Mouse (Mus musculus): ENCODE measurements around the gene Tpte. TPM values are rescaled to one million over a fixed set of nuclear protein-coding genes. Genes with fewer than 3 reads are reported as not detected.
A peak's percentile ranks its signal among the peaks of the same experiment; 100 is the strongest.
"Not testable (repeated sequence)": the region's sequence is repeated elsewhere in the genome, so short reads cannot be mapped to it uniquely, and the experiment has no call there.

Gene Tpte
- total and polyA plus RNA-seq, 2 experiments from 2014 or later, result not detected

GRCm38 (mm10) chr8:22274641-22275040 is 8.6 kb upstream of the Tpte start:
- Histone ChIP-seq H3K9me3 (ENCODE audit: low read length) (no peaks in the 10 kb centered on the region), H3K36me3 (ENCODE audit: insufficient read depth, low read length) (no peaks in the 10 kb centered on the region), H3K27ac (no peak overlapping the region), H3K9ac (replicated peaks; ENCODE audit: low read length) (no peak overlapping the region), H3K4me1 (ENCODE audit: insufficient read depth, low read length) (no peaks in the 10 kb centered on the region), H3K27me3 (ENCODE audit: insufficient read depth, low read length) (no peaks in the 10 kb centered on the region), H3K4me2 (ENCODE audit: low read depth, low read length) (no peak overlapping the region), H3K4me3 (ENCODE audit: low read length) (no peak overlapping the region)
- no peak for ATAC-seq
- no peak for DNase-seq (ENCODE audit: low spot score)
- TF ChIP-seq CTCF (IDR thresholded peaks at IDR 0.05; ENCODE audit: low read depth), result no peak
- WGBS, result 67% methylated on average over 10 of the region's 10 CpGs

GRCm38 (mm10) chr8:22302326-22302725 is 19.1 kb downstream of the Tpte start:
- H3K27me3 ChIP-seq (ENCODE audit: insufficient read depth, low read length), result no peaks in the 10 kb centered on the region
- no peak overlapping the region for H3K9ac ChIP-seq (replicated peaks; ENCODE audit: low read length)
- ATAC-seq, result no peak
- no peak overlapping the region for H3K4me2 ChIP-seq (ENCODE audit: low read depth, low read length)
- no peak overlapping the region for H3K4me3 ChIP-seq (ENCODE audit: low read length)
- no peaks in the 10 kb centered on the region for H3K36me3 ChIP-seq (ENCODE audit: insufficient read depth, low read length)
- no peak for TF ChIP-seq CTCF (IDR thresholded peaks at IDR 0.05; ENCODE audit: low read depth)
- H3K4me1 ChIP-seq (ENCODE audit: insufficient read depth, low read length), result no peaks in the 10 kb centered on the region
- 52% methylated on average over 2 of the region's 2 CpGs for WGBS
- H3K9me3 ChIP-seq (ENCODE audit: low read length), result no peaks in the 10 kb centered on the region
- no peak overlapping the region for H3K27ac ChIP-seq
- no peak for DNase-seq (ENCODE audit: low spot score)

DNA sequence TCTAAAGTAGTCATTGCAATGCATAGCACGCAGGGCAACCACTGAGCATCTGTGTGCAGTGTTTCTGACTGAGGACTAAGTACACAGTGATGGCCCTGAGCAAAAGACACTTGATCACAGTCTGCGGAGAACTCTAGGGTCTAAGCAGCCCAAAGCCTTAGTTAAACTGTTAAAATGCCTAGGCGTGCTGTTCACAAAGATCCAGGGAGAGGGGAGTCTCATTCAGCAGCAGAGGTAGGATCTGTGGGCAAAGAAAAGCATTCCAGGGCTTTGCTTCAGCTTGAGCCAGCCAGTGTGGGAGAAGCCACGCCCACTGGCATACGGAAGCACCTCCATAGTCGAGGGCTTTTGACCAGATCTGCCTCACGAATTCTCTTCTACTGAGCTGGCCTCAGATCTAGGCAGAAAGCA is 19.7 kb downstream of the Tpte start:
- Histone ChIP-seq H3K27ac (no peak overlapping the region), H3K36me3 (ENCODE audit: insufficient read depth, low read length) (no peaks in the 10 kb centered on the region), H3K9ac (replicated peaks; ENCODE audit: low read length) (no peak overlapping the region), H3K4me1 (ENCODE audit: insufficient read depth, low read length) (no peaks in the 10 kb centered on the region), H3K4me3 (ENCODE audit: low read length) (no peak overlapping the region), H3K4me2 (ENCODE audit: low read depth, low read length) (peak overlapping the region; percentile 39), H3K27me3 (ENCODE audit: insufficient read depth, low read length) (no peaks in the 10 kb centered on the region), H3K9me3 (ENCODE audit: low read length) (no peaks in the 10 kb centered on the region)
- peak; percentile 50 for DNase-seq (ENCODE audit: low spot score)
- peak; percentile 86 for ATAC-seq
- WGBS, result 14% methylated on average over 7 of the region's 7 CpGs
- TF ChIP-seq CTCF (IDR thresholded peaks at IDR 0.05; ENCODE audit: low read depth), result no peak

DNA sequence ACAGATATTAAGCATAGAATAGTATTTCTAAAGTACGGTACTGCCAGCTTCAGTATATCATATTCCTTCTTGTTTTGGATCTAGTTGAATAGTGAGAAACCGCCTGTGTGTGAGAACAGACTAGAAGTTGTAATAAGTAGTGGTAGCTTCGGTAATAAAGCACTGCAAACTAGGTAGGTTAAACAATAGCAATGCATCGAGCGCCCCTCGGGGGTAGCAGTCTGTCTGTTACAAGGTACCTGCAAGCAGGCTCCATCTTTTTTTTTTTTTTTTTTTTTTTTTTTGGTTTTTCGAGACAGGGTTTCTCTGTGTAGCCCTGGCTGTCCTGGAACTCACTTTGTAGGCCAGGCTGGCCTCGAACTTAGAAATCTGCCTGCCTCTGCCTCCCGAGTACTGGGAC is 20.8 kb downstream of the Tpte start:
- H3K4me3 ChIP-seq (ENCODE audit: low read length); H3K27me3 ChIP-seq (ENCODE audit: insufficient read depth, low read length); H3K9me3 ChIP-seq (ENCODE audit: low read length); ATAC-seq; H3K4me1 ChIP-seq (ENCODE audit: insufficient read depth, low read length); DNase-seq (ENCODE audit: low spot score); H3K9ac ChIP-seq (replicated peaks; ENCODE audit: low read length); H3K36me3 ChIP-seq (ENCODE audit: insufficient read depth, low read length); H3K4me2 ChIP-seq (ENCODE audit: low read depth, low read length); H3K27ac ChIP-seq: not testable (repeated sequence)
- WGBS, result 90% methylated on average over 8 of the region's 9 CpGs

DNA sequence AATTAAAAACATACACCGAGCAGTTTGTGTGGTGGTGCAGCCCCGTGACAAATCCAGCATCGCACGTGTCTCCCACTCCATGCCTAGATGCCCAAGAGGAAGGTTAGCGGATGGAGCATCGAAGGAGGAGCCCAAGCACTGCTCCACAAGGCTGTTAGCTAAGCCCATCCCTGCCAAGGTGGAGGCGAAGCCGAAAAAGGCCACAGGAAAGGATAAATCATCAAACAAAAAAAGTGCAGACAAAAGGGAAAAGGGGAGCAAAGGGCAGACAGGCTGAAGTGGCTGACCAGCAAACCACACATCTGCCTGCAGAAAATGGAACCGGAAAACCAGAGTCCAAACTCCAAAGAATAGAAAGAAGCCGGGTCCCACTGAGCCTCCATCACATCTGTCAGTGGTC is 23.8 kb downstream of the Tpte start:
- Histone ChIP-seq H3K4me1 (ENCODE audit: insufficient read depth, low read length) (no peaks in the 10 kb centered on the region), H3K27ac (no peak overlapping the region), H3K9ac (replicated peaks; ENCODE audit: low read length) (no peak overlapping the region), H3K9me3 (ENCODE audit: low read length) (no peaks in the 10 kb centered on the region), H3K4me2 (ENCODE audit: low read depth, low read length) (no peak overlapping the region), H3K4me3 (ENCODE audit: low read length) (no peak overlapping the region), H3K36me3 (ENCODE audit: insufficient read depth, low read length) (no peaks in the 10 kb centered on the region), H3K27me3 (ENCODE audit: insufficient read depth, low read length) (no peaks in the 10 kb centered on the region)
- no peak for TF ChIP-seq CTCF (IDR thresholded peaks at IDR 0.05; ENCODE audit: low read depth)
- DNase-seq (ENCODE audit: low spot score), result no peak
- ATAC-seq, result no peak
- 83% methylated on average over 10 of the region's 10 CpGs for WGBS

DNA sequence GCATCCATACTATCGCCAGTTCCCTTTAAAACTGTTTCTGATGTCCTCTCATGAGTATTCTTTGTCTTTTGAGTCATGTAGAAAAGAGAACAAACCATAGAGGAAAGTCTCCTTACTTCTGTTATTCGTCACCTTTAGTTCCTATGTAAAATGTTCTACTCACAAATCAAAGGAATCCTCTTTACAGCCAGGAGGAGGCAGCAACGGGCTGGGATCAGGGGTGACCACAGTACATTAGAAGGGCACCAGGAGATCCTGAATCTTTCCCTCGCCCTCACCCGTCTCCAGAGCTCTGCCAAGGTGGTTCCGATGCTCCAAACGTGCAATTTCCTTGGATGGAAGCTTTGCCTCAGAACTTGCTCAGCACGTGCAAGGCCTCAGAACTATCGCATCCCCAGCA is 28.2 kb downstream of the Tpte start:
- ATAC-seq, result no peak
- 72% methylated on average over 9 of the region's 9 CpGs for whole genome bisulfite sequencing
- H3K4me1 ChIP-seq (ENCODE audit: insufficient read depth, low read length), result no peaks in the 10 kb centered on the region
- no peak overlapping the region for H3K4me3 ChIP-seq (ENCODE audit: low read length)
- no peak overlapping the region for H3K27ac ChIP-seq
- TF ChIP-seq CTCF (IDR thresholded peaks at IDR 0.05; ENCODE audit: low read depth), result no peak
- no peak overlapping the region for H3K4me2 ChIP-seq (ENCODE audit: low read depth, low read length)
- H3K9ac ChIP-seq (replicated peaks; ENCODE audit: low read length), result no peak overlapping the region
- DNase-seq (ENCODE audit: low spot score), result no peak
- no peaks in the 10 kb centered on the region for H3K9me3 ChIP-seq (ENCODE audit: low read length)
- H3K36me3 ChIP-seq (ENCODE audit: insufficient read depth, low read length), result no peaks in the 10 kb centered on the region
- H3K27me3 ChIP-seq (ENCODE audit: insufficient read depth, low read length), result no peaks in the 10 kb centered on the region

- Histone ChIP-seq H3K36me3 (ENCODE audit: insufficient read depth, low read length) (no peaks in the 10 kb centered on the region), H3K4me1 (ENCODE audit: insufficient read depth, low read length) (no peaks in the 10 kb centered on the region), H3K9ac (replicated peaks; ENCODE audit: low read length) (no peak overlapping the region), H3K9me3 (ENCODE audit: low read length) (no peaks in the 10 kb centered on the region), H3K27ac (no peak overlapping the region), H3K27me3 (ENCODE audit: insufficient read depth, low read length) (no peaks in the 10 kb centered on the region), H3K4me2 (ENCODE audit: low read depth, low read length) (no peak overlapping the region), H3K4me3 (ENCODE audit: low read length) (no peak overlapping the region)
- WGBS, result 92% methylated on average over 13 of the region's 13 CpGs
- no peak for TF ChIP-seq CTCF (IDR thresholded peaks at IDR 0.05; ENCODE audit: low read depth)
- DNase-seq (ENCODE audit: low spot score) (no peak), ATAC-seq (no peak)
Observed at GRCm38 (mm10) chr8:22335426-22335825, 52.2 kb downstream of the Tpte start.
